Mouse (Mus musculus) monocyte, adult 5-6 weeks (primary cell): ENCODE data around the gene Cdk17. TPM values are rescaled to one million over a fixed set of nuclear protein-coding genes. Genes with fewer than 3 reads are reported as not detected.

Experiments
- ATAC-seq: fragments of 153-309, 156-312 bp; replicated peaks from 2 replicates; pipeline ENCODE4 v1.8.0; 2017; ENCODE audit warnings: mild to moderate bottlenecking; ENCODE audit not compliant: low TSS enrichment, insufficient number of reproducible peaks, severe bottlenecking, poor library complexity, low FRiP score
- total RNA-seq: library from RNA; stranded (forward); fragments of 200-1000, 200-491, 200-594 nt; gene quantifications from 3 replicates; pipeline ENCODE4 v1.2.3, GENCODE M21; 2017

Cdk17 gene
- total RNA-seq, 1 experiment from 2014 or later, result 103 TPM

DNA sequence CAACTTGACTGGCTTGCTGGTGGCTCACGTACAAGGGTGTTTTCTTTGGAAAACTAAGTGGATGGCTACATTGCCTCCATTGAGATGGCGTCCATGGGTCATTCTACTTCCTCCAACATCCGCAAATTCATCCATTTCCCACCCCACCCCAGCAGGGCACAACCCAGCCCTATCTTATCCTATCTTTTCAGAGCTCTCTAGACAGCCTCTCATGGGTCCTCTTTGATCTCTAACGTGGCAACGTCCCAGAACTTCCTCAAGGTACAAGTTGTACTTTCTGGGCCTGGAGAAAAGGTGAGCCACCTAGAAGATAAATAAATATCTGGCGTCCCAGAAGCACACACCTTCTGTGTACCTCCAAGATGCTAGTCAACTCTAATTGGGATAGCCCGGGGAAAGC lies 132.9 kb downstream of the Cdk17 start:
- ATAC-seq, result no peak

DNA sequence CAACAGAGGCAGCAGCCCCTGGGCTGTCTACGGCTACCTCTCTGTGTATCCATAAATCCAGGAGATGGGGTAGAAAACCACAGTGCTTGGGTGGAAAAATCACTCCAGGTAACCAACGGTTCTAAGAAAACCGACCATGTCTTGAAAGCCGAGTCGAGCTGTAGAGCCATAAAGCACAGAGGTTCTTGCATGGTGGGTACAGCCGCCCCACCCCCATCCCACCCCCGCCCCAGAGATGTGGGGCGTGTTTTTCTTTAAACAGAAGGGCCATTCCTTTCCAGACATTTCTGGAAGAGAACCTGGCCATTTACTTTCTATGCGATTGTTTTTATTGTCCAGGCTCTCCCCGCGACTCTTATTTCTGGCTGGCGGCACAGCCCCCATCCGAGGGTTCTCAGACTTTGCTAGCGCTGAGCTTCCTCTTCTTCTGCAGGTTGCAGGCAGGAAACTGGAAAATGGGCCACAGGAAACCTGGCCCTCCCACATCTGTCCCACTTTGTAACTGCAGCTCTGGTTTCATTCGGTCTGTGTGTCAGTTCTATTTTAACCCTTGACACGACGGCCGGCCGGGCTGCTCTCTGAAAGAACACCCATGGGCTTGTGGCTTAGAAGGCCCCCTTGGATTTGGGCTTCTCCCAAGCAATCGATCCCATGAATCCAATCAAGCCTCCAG lies 134.0 kb downstream of the Cdk17 start:
- ATAC-seq, result no peak

DNA sequence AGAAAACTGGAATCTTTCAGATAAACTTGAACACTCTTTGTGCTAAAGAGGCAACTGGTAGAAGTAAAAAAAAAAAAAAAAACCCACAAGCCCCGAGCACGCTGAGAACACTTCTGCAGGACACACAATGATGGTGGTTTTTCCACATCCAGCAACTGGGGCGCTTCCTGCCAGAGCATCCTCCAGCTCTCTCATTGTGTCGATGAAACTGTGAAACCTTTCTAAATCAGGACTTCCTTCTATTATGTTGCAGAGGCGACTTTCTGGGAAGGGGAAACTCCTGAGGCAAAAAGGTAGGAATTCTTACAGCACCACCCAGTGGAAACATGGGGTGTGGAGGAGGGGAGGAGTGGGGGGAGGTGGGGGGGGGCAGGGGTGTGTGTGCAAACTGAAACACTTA lies 137.1 kb downstream of the Cdk17 start:
- no peak for ATAC-seq

DNA sequence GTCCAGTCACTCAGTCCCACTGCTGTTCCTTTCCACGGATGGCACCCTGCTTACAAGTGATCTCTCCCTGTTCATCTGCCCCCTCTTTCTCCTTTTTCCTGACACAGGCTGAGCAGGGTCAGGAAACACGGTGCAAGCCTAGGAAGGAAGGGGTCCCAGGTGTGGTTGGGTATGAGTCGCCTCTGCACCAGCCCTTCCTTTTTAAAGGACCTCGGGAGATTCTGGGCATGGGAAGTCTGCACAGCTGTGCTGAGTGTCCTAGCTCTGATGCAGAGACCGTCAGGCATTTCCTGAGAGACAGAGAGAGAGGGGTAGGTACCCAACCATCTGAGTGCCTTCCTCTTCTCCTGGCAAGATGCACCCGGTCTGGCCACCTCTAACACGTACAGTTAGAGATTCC lies 137.5 kb downstream of the Cdk17 start:
- no peak for ATAC-seq

DNA sequence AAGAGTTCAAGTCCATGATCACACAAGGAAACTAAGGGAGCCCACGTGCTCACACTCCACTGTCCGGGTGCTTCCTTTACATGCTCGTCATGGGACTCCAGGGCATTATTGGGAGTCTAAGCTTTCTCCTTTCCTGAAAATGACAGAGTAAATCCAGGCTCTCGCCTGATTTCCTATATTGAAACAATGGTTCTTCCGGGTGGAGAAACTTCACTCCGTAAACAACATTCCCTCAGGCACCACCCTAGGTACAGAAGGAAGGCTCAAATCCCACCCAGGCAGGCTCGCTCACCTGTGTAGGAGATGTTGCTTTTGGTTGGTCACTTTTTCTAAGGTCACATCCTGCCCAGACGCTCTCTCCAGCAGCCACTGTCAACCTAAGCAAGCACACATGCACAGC lies 141.2 kb downstream of the Cdk17 start:
- ATAC-seq, result no peak

DNA sequence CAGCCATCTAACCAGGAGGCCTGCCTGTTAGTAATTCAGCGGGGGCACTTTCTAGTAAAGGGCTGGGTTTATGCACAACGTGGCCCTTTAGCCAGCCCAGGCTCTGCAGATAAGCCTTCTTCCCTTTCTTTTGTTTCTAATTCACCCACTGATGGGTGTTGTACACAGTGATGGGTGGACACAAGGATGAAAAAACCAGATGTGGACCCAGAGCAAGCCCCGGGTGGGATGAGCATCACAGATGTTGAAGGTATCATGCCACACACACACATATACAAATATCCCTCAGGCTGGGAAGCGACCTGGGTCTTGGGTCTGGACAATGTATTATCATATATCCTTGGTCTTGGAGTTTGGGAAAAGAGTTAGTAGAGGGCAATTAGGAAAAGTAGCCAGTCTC lies 142.6 kb downstream of the Cdk17 start:
- no peak for ATAC-seq

DNA sequence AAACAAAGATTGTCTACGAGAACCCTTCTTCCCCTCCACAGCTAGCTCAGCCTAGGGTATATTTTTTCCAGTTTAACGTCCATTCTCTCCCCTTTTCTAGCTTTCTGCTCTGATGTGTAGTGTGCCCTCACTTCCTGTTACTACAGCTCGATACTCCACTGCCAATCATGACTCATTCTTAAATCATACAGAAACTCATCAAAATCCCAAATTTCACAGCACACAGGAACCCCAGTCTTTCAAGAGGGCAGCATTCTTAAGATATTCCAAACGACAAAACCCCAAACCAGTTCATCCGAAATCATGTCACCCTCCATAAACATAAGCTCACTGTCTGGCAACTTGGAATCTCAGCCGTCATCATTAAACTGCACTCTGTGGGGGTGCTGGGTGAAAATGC lies 145.3 kb downstream of the Cdk17 start:
- ATAC-seq, result no peak

DNA sequence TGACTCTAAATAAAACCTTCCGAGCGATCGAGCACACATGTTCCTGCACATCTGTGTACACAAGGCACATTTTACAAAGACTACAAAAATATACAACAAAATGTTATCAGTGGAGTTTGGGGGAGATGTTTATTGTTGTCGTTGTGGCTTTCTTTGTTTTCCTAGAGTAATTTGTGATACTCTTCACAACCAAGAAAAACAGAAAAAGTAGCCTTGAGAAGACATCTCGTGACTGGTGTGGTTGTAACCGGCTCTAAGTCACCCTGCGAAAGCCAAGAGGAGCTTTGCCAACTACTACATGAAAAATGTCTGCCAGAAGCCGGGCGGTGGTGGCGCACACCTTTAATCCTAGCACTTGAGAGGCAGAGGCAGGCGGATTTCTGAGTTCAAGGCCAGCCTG lies 145.7 kb downstream of the Cdk17 start:
- ATAC-seq, result no peak

DNA sequence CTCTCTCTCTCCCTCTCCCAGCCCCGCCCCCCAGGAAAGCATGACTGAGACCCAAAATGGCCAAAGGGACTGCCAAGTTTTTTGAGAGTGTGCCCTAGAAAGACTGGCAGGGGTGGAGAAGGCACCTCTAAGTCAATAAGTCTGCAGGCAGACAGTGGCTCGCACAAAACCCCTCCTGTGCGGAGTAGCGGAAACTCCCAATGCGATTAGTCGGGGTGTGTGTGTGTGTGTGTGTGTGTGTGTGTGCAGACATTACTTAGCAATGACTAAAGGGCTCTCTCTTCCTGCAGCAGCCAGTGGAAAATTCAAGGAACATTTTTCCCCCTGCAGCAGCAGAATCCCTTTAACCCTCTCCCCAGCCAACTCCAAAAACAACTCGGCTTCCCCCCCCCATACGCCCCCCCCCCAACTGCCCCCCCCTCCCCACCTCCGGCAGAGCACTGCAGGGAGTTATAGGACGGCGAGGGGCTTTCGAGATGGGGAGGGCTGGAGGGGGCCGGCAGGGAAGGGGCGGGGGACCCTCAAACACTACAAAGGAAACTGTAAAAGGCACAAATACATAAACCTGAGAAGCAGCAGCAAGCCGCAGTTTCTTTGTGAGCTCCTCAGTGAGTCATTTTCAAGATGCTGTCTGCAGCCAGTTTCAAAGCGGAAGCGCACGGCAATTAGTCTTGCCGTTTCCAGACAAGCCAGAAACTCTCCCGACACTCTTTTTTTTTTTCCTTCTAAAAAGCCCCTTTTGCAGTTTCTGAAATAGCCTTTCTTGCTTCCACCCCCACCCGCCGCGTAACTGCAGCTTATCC lies 148.7 kb downstream of the Cdk17 start:
- no peak; the same call in 1 of the 2 replicates for ATAC-seq

DNA sequence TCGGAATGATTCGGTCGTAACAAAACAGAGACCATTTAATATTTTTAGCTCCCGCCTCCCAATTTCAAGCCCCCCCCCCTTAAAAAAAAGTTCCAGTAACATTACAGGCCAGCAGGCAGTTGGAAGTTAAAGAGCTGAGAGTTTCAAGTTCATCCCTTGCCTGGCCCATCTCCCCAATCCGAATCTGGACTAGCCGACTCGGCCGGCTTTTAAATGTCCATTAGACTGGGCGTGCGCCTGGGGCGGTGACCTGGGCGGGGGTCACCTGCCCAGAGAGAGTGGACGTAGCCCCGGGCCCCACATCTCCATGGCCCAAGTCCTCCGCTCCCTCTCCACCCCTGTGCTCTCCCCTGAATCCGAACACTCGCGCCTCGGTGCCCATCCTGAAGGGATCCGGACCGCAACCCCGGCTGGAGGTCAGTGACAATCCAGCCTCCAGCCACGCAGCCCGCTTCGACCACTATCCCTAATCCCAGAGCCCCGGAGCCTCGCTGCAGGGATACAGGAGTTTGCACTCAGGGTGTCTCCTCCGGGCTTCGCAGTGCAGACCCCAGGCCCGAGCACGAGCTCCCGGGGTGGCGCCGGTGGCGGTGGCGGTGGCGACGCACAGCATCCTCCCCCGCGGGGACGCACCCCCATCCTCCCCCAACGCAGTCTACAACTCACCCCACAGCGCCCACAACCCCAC lies 149.4 kb downstream of the Cdk17 start:
- 0 out of 2 replicates have a peak, but pooled peaks have one; percentile 38 for ATAC-seq

DNA sequence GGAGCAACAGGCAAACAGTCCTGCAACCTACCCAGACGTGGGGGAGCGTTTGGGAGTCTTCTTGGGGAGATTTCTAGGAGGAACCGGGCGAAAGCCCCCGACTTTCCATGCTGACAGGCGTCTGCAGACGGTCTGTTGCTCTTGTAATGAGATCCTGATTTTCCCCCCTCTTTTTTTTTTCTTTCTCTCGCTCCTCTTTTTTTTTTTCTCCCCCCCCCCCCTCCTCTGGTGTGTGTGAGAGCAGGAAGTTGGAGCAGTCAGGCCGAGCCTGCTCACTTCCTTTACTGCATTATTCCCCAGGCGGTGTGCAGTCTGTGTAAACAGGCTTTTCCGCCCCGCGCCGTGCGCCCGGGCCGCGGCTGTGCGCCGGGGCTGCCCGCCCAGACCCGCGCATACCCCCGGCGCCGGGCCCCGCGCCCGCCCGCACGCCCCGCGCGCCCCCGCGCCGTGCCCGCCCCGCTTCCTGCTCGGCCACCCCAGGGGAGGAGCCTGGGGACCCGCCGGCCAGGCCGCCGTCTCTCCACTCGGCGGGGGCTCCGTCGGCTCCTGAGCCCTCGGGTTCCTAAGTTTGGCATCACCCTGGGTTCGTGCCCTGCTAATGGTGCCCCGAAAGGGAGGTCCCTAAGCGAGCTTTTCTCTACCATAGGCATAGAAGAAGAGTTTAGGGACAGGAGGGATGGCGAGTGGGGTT lies 150.2 kb downstream of the Cdk17 start, which contains the start of gene Elk3:
Elk3 (minus strand) TSS at position 415 of the 691 bp plus-strand sequence.
- peak; percentile 53; the same call in 1 of the 2 replicates for ATAC-seq

DNA sequence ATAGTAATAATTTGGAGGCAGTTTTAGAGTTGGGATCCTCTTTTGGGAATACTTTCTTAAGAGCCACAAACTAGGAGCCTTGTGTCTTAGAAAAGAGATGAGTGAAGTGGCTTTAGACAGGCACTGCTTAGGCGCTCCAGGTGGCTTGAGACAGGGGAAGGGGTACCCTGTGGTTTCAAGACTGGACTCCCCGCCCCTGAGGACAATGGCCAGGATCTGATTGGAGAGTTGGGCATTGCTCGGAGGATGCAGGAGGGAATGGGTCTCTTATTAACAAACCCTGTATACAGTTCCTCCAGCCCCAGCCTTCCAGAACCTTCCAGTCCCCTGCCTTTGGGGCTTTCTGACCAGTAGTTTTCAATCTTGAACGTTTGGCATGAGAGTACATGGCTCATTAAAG lies 150.9 kb downstream of the Cdk17 start:
- no peak for ATAC-seq

Other genes starting within 250 kb of the Cdk17 start
- 0.32 to 1.0 TPM (median 0.58 TPM) in 3 replicates for gene Cfap54, start 79.3 kb upstream of the Cdk17 start, total RNA-seq
- 46.4 to 62.2 TPM (median 61.7 TPM) in 3 replicates for gene Elk3, start 150.3 kb downstream of the Cdk17 start, total RNA-seq